Mouse (Mus musculus): ENCODE data around the gene Dpm2.

Dpm2 gene

DNA sequence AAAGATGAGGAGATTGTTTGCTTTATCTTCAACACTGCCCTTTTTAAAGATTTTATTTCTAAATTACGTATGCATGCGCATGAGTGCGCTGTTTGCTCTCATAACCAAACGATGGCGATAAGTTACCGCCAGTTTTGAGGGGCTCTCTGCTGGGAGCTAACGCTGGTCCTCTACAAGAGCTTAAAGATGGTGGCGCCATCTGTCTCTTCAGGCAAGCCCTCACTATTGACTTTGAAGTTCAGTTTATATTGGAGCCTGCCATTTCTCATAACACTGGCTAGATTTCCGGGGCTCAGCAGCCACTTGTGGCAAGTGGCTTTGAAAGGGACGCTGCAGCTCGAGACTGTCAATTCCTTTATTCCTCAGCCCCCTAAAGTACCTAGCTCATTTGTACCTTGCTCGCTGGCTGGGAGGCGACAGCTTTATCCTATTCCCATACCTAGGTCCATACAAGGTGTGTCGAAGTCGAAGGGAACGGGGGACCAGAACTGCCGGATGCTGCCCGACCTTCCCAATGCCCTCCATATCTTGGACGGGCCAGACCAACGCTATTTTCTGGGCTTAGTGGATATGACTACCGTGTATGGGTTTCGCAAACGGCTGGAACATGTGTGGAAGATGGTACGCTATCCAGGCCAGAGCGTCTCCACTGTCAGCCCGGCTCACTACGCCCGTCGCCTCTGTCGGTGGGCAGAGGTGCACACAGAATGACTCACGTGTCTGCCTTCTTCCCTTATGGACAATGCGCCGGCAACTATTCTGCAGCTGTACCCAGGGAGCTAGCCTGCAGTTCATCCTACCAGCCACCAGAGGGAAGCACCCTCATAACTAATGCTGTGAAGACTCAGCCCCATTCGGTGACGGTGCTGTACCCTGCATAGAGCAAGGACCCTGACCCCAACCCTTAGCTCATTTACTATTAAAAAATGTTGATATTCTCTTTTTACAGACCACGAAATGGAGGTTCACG lies 12.5 kb downstream of the Dpm2 start:
- peak; percentile 92 for DNase-seq (ENCODE audit: low read depth, low spot score)

GRCm38 (mm10) chr2:32585149-32585714 lies 14.6 kb downstream of the Dpm2 start:
- no peak for DNase-seq (ENCODE audit: low read depth, low spot score)

GRCm38 (mm10) chr2:32586871-32587351 lies 16.3 kb downstream of the Dpm2 start, which contains the start of gene St6galnac4:
St6galnac4 (plus strand) TSS chr2:32587095.
- peak; percentile 95 for DNase-seq (ENCODE audit: low read depth, low spot score)

GRCm38 (mm10) chr2:32587731-32588321 lies 17.2 kb downstream of the Dpm2 start:
- no peak for DNase-seq (ENCODE audit: low read depth, low spot score)

GRCm38 (mm10) chr2:32589213-32589795 lies 18.6 kb downstream of the Dpm2 start:
- DNase-seq (ENCODE audit: low read depth, low spot score): no peak

- DNase-seq (ENCODE audit: low read depth, low spot score): no peak
Observed at GRCm38 (mm10) chr2:32590224-32590623, 19.6 kb downstream of the Dpm2 start.

GRCm38 (mm10) chr2:32591249-32591648 lies 20.6 kb downstream of the Dpm2 start:
- no peak for DNase-seq (ENCODE audit: low read depth, low spot score)

- DNase-seq (ENCODE audit: low read depth, low spot score): no peak
Observed at GRCm38 (mm10) chr2:32596725-32597124, 26.1 kb downstream of the Dpm2 start.

DNA sequence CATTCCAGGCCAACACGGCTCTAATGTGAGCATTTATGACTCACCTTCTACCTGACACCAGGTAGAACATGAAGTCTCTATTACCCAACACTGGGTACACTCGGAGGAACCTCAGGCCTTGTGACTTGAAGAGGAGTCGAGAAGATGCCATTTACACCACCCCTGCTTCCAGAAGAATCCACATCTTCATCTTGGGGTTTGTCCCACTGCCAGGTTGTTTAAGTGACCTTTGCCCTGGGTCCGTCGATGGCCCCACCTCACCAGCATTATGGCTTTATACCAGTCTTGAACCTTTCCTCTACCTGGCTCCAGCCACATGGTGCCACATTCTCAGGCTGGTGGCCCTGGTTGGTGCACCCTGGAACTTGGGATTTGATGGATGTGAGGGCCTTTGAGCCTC lies 26.6 kb downstream of the Dpm2 start:
- DNase-seq (ENCODE audit: low read depth, low spot score): no peak

- no peak for DNase-seq (ENCODE audit: low read depth, low spot score)
Observed at GRCm38 (mm10) chr2:32597699-32598098, 27.0 kb downstream of the Dpm2 start.

DNA sequence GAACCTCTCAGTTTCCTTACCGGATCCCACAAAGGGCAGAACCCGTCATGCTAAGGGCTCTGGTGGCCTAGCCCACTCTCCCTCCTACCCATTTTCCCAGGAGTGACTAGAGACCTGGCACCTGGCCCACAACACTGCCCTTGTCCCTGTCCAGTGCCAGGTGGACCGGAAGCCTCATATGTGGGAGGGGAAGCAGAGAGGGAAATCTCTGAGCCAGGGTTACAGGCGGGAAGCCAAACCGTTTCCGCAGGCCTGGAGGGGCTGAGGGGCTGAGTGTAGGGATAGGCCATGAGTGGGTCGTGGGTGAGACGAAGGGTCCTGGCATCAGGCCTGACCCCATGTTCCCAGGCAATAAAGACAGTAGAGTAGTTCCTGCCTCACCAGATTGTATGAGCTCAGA lies 27.8 kb downstream of the Dpm2 start:
- DNase-seq (ENCODE audit: low read depth, low spot score): no peak

DNA sequence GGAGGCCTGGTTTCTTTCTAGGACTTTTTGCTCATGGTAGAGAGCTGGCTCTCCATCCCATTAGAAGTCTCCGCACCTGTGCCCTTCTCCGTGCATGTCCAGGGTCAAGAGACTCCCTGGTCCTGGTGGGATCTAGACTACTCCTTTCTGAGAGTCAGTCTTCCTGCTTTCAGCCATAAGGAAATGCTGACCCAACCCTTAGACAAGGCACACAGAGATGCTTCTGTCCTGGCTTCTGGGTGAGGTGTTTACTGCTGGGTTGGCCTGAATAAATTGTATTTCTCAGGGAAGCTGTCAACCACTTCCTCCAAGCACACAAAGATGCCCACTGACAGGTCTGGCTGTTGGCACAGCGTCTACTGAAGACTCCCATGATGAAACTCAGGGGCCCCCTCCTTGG lies 28.8 kb downstream of the Dpm2 start, which contains the start of gene St6galnac6:
Gene St6galnac6 (plus strand): TSS at position 301 of the 400 bp plus-strand sequence.
- DNase-seq (ENCODE audit: low read depth, low spot score): no peak

DNA sequence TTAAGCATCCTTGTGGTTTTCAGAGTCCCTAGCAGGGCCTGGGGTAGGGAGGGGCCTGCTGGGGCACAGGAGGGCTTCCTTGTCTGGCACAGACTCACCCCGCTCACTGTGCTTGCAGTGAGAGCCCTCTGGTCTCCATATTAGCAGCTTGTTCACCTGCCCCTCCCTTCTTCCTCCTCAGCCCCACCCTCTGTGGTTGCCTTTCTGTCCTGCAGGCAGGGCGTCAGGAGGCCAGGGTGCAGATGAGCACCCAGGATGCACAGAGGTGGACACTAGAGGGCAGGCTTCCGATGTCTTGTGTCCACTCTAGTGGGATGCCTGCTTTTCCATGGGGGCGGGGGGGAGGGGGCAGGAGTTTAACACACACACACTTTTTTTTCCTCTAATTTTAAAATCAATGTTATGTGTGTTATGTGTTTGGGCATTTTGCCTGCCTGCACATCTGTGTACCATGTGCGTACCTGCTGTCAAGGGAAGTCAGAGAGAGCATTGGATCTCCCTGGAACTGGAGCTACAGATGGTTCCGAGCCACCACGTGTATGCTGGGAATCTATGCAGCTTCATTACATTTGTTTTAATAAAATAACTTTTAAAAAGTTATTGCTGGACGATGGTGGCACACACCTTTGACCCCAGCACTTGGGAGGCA lies 30.9 kb downstream of the Dpm2 start:
- DNase-seq (ENCODE audit: low read depth, low spot score): no peak

- peak; percentile 93 for DNase-seq (ENCODE audit: low read depth, low spot score)
Observed at GRCm38 (mm10) chr2:32602600-32603054, 32.0 kb downstream of the Dpm2 start.

- no peak for DNase-seq (ENCODE audit: low read depth, low spot score)
Observed at GRCm38 (mm10) chr2:32604631-32605030, 34.0 kb downstream of the Dpm2 start.

DNA sequence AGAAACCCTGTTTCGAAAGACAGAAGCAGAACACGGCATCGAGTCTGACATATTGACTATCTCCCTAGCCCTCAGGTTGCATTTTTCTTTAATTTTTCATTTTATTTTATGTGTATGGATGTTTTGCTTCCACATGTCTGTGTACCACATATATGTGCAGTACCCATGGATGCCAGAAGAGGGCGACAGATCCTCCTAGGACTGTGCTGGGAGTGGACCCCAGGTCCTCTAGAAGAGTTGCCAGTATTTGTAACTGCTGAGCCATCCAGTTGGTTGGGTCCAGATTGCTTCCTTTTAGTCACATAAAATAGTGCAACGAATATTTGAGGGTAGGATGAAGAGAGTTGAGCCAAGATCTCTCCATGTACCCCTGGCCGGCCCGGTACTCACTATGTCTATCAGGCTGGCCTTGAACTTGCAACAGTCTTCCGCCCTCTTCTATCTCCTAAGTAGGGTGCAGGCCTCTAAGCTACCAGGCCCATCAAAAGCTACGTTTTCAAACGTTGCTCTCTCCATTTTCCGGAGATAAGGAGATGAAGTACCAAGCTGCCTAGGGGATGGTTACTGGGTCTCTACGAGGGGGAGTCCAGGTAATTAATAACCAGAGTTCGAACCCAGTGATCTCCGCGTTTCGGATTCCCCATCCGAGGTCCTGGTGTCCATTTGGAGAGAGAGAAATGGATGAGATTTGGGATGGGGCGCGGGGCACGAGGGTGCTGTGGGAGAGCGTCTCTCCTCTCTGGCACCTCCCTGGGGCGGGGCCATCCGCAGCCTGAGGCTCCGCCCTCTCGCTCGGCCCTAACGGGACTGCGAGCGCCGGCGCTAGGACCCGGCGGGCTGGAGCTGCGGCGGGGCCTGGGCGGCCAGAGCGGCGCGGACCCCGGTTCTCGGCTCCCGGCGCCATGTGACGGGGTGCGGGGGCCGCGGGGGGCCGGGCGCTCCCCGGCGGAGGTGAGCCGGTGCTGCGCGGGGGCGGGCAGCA lies 35.8 kb downstream of the Dpm2 start:
- DNase-seq (ENCODE audit: low read depth, low spot score): peak; percentile 88

DNA sequence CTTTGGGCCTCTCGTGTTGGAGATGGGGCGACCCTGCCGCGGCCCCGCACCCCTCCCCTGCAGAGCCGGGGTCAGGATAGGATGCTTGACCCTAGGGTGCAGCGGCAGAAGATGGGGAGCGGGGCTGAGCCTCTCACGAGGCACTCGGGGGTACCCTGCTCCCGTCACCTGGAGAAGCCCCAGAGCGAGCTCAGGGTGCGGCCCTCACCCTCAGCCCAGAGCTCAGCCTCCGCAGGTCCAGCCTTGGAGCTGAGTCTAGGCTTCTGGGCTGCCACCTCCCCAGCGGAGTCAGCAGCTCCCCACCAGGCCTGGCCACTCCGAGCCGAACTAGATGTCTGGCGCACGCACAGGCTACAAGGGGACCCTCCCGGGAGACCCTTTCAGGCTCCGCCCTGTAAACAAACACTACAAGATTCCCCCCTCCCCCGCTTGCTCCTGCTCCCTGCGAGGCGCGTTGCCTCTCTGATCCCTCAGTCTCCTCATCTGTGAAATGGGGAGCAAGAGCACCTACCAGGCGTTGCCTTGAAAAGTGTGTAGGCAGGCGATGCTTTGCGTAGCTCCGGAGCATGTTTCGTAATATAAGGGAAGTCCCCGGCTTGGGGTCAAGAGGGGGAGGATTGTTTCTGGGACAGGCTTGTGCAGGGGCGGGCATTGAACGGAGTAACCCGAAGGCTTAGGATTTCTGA lies 36.7 kb downstream of the Dpm2 start:
- DNase-seq (ENCODE audit: low read depth, low spot score): peak; percentile 74

DNA sequence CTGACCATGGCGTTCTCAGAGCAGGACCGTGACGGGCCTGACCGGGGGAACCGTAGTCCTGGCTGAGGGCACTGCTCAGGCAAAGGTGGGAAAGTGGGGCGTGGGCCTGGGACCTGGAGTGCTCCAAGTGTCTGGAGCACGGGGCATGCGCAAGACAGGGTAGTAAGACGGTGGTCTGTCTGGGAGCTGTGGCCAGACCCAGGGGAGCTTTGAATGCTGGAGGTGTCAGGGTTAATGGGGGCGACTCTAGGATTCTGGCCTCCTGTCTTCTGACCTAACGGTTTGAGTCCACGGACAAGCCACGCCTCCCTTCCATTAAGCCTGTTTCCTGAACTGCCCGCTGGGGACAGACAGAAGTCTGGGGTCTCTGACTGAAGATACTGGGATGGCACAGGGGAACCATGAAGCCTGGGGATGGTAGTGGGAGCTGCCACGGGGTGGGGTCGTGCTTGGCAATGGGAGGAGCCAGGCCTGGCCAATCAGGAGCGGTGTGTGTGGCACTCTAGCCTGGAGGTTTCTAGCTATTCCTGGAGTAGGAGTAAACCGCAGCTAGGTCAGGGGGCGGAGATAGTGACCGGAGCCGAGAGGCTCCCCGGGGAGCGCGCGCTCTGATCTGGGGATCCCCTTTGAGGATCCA lies 37.6 kb downstream of the Dpm2 start:
- peak; percentile 88 for DNase-seq (ENCODE audit: low read depth, low spot score)

Data from R1 (cell line).